Mouse (Mus musculus): ENCODE results near the gene St3gal3. TPM values are rescaled to one million over a fixed set of nuclear protein-coding genes. Genes with fewer than 3 reads are reported as not detected.
A peak's percentile ranks its signal among the peaks of the same experiment; 100 is the strongest.

Gene St3gal3
- polyA plus RNA-seq, 1 experiment from 2014 or later, result 8.5 TPM

DNA sequence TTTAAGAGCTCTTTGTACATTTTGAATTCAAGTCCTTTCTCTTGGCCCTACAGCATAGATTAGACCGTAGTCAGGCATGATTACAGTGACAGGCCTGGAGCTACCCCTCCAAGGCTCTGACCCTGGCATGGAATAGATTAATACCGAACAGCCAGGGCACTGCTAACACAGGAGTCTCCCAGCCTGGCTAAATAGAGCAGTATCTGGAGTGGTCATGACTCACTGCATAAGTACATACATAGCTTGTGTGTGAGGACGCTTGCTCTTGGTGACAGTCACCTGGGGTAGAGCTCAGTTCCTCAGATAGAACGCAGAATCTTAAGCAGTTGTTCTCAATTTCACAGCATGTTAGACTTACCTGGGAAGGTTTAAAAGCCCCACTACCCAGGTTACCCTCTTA, 112.3 kb downstream of the St3gal3 start:
- no peak overlapping the region for H3K27ac ChIP-seq
- WGBS, result 91% methylated on average over 4 of the region's 4 CpGs
- no peak for ATAC-seq (ENCODE audit: low FRiP score)

GRCm38 (mm10) chr4:118019640-118020039, 115.1 kb downstream of the St3gal3 start:
- Histone ChIP-seq H3K9ac (no peak overlapping the region), H3K4me2 (no peak overlapping the region), H3K4me3 (replicated peaks) (no peak overlapping the region), H3K4me1 (peaks cover 32% of the 10 kb centered on the region), H3K27ac (no peak overlapping the region), H3K27me3 (no peaks in the 10 kb centered on the region), H3K9me3 (no peaks in the 10 kb centered on the region), H3K36me3 (replicated peaks) (no peaks in the 10 kb centered on the region)
- no peak for ATAC-seq (ENCODE audit: low FRiP score)
- WGBS, result 73% methylated on average over 8 of the region's 8 CpGs

More for the DNA sequence above, 112.3 kb downstream of the St3gal3 start:
- Histone ChIP-seq H3K27me3 (no peaks in the 10 kb centered on the region), H3K4me1 (peaks cover 11% of the 10 kb centered on the region), H3K4me2 (no peak overlapping the region), H3K9ac (no peak overlapping the region), H3K4me3 (replicated peaks) (no peak overlapping the region), H3K9me3 (no peaks in the 10 kb centered on the region), H3K36me3 (replicated peaks) (no peaks in the 10 kb centered on the region)

- H3K27me3 ChIP-seq, result no peaks in the 10 kb centered on the region
- H3K4me3 ChIP-seq (replicated peaks), result no peak overlapping the region
- no peak overlapping the region for H3K27ac ChIP-seq
- H3K4me1 ChIP-seq, result peaks cover 32% of the 10 kb centered on the region
- no peak for ATAC-seq (ENCODE audit: low FRiP score)
- no peak overlapping the region for H3K4me2 ChIP-seq
- H3K36me3 ChIP-seq (replicated peaks), result no peaks in the 10 kb centered on the region
- WGBS, result 76% methylated on average over 5 of the region's 5 CpGs
- H3K9me3 ChIP-seq, result no peaks in the 10 kb centered on the region
- no peak overlapping the region for H3K9ac ChIP-seq
Measured at GRCm38 (mm10) chr4:118019218-118019617, 115.5 kb downstream of the St3gal3 start.

DNA sequence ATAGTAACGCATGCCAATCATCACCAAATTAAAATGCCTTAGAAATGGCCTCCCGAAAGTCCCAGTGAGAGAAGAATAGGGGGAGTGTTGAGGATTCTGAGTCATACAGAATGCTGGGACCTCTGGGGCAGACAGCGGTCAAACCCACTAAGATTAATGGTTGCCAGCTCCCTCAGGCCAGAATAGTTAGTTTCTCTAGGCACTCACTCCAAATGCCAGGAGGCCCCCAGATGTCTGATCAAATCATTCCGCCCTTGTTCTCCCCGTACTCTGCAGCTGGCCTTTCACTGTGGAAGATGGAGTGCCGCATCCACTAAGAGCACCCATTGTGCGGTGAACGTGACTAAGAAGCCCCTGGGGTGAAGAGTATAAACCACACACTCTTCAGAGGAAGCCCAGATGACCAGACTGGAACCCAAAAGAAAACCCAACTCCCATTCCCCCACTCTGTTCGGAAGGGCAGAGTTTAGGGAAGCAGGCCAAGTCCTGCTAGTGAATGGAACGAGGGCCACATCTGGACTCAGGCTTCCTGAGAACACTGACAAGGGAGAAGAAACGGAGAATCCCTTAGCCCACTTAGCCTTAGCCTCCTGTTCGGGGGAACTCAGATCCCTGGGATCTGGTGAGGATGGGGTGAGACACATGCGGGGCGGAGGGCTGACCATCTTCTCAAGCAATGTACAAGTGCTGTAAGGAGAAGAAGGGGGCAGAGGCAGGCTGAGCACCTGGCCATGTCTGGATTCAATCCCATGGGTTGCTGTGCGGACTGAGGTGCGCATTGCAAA, 117.5 kb downstream of the St3gal3 start:
- H3K9me3 ChIP-seq, result no peaks in the 10 kb centered on the region
- ATAC-seq (ENCODE audit: low FRiP score), result no peak
- 80% methylated on average over 16 of the region's 16 CpGs for WGBS

DNA sequence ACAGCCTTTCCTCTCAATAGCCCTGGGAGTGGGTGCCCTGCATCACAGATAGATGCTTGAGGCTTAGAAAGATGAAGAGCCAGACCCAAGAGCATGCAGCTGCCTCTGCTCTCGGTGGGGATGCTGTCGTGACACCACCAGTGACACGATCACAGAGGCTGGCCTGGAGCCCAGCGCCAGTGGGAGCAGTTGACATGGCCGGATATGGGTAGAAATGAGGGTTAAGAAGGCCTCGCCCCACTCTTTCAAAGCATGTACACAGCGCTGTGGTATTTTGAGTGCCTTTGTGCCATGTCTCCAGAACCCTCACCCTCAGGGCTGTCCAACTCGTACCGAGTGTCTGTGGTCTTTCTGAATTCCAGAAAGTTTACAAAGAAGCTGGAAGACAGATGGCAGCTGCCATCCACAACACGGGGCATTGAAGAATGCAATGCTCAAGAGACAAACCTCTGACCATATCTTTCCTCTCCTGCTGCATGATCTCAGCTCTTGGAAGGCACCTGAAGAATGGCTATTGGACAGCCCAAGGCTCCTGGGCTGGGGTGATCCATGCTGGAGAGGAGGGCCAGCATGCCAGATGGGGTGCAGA, 118.3 kb downstream of the St3gal3 start:
- Histone ChIP-seq H3K4me3 (replicated peaks) (no peak overlapping the region), H3K4me1 (peaks cover 37% of the 10 kb centered on the region), H3K27ac (no peak overlapping the region), H3K9me3 (no peaks in the 10 kb centered on the region), H3K9ac (no peak overlapping the region), H3K36me3 (replicated peaks) (0 out of 2 replicates have a peak, but pooled peaks cover 6% of the 10 kb centered on the region), H3K4me2 (no peak overlapping the region), H3K27me3 (no peaks in the 10 kb centered on the region)
- no peak for ATAC-seq (ENCODE audit: low FRiP score)
- WGBS, result 86% methylated on average over 10 of the region's 10 CpGs

More for the DNA sequence above, 117.5 kb downstream of the St3gal3 start:
- Histone ChIP-seq H3K4me3 (replicated peaks) (no peak overlapping the region), H3K36me3 (replicated peaks) (0 out of 2 replicates have a peak, but pooled peaks cover 6% of the 10 kb centered on the region), H3K27ac (0 out of 2 replicates have a peak overlapping the region, but pooled peaks have one; percentile 8), H3K27me3 (no peaks in the 10 kb centered on the region), H3K4me1 (peaks cover 32% of the 10 kb centered on the region), H3K9ac (no peak overlapping the region), H3K4me2 (no peak overlapping the region)

- H3K9ac ChIP-seq, result no peak overlapping the region
- no peak for ATAC-seq (ENCODE audit: low FRiP score)
Measured at GRCm38 (mm10) chr4:118015636-118016035, 119.1 kb downstream of the St3gal3 start.

GRCm38 (mm10) chr4:118015126-118015525, 119.6 kb downstream of the St3gal3 start:
- no peaks in the 10 kb centered on the region for H3K27me3 ChIP-seq
- H3K27ac ChIP-seq, result no peak overlapping the region
- peaks cover 37% of the 10 kb centered on the region for H3K4me1 ChIP-seq
- no peak overlapping the region for H3K4me3 ChIP-seq (replicated peaks)
- no peak for ATAC-seq (ENCODE audit: low FRiP score)
- no peak overlapping the region for H3K9ac ChIP-seq
- H3K9me3 ChIP-seq, result no peaks in the 10 kb centered on the region
- whole genome bisulfite sequencing, result 94% methylated on average over 11 of the region's 11 CpGs
- H3K4me2 ChIP-seq, result no peak overlapping the region
- H3K36me3 ChIP-seq (replicated peaks), result 0 out of 2 replicates have a peak, but pooled peaks cover 6% of the 10 kb centered on the region

More at GRCm38 (mm10) chr4:118015636-118016035, 119.1 kb downstream of the St3gal3 start:
- Histone ChIP-seq H3K4me1 (peaks cover 37% of the 10 kb centered on the region), H3K27ac (0 out of 2 replicates have a peak overlapping the region, but pooled peaks have one; percentile 21), H3K9me3 (no peaks in the 10 kb centered on the region), H3K36me3 (replicated peaks) (0 out of 2 replicates have a peak, but pooled peaks cover 6% of the 10 kb centered on the region), H3K27me3 (no peaks in the 10 kb centered on the region), H3K4me2 (no peak overlapping the region), H3K4me3 (replicated peaks) (no peak overlapping the region)
- WGBS, result 76% methylated on average over 6 of the region's 6 CpGs

GRCm38 (mm10) chr4:118010661-118011173, 124.0 kb downstream of the St3gal3 start:
- H3K4me1 ChIP-seq, result peaks cover 11% of the 10 kb centered on the region
- no peaks in the 10 kb centered on the region for H3K27me3 ChIP-seq
- no peak overlapping the region for H3K9ac ChIP-seq
- H3K4me2 ChIP-seq, result no peak overlapping the region
- WGBS, result 79% methylated on average over 9 of the region's 9 CpGs
- no peak overlapping the region for H3K27ac ChIP-seq
- no peaks in the 10 kb centered on the region for H3K9me3 ChIP-seq
- ATAC-seq (ENCODE audit: low FRiP score), result no peak
- 0 out of 2 replicates have a peak, but pooled peaks cover 6% of the 10 kb centered on the region for H3K36me3 ChIP-seq (replicated peaks)
- H3K4me3 ChIP-seq (replicated peaks), result no peak overlapping the region

DNA sequence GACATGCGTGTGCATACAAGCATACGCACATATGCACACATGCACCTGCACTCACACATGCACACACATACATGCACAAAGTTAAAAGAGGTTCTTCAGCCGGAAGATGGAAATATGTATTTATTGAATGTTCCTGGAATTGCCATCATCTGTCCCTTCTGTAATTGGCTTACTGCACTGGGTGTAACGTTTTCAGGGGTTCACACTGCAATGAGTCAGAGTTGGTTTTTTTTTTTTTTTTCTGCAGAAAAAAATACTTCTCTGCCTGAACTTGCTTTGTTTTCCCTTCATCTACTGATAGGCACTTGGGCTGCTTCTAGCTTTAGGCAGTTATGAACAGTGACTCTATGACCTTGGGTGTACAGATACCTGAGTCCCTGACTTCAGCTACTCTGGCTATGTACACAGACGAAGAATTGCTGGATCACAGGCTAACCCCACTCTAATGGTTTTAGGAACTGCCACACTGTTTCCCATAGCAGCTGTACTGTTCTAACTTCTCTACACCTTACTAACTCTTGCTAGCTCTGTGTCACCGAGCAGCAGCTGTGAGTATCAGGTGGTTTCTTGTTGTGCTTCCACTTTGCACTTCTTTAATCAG, 126.2 kb downstream of the St3gal3 start:
- no peaks in the 10 kb centered on the region for H3K9me3 ChIP-seq
- no peak for ATAC-seq (ENCODE audit: low FRiP score)
- 0 out of 2 replicates have a peak, but pooled peaks cover 5% of the 10 kb centered on the region for H3K36me3 ChIP-seq (replicated peaks)
- H3K4me1 ChIP-seq, result peaks cover 6% of the 10 kb centered on the region; the same call in 1 of the 2 replicates
- no peak overlapping the region for H3K4me2 ChIP-seq
- no peak overlapping the region for H3K9ac ChIP-seq
- H3K27me3 ChIP-seq, result no peaks in the 10 kb centered on the region
- WGBS, result 81% methylated on average over 6 of the region's 6 CpGs
- no peak overlapping the region for H3K4me3 ChIP-seq (replicated peaks)
- no peak overlapping the region for H3K27ac ChIP-seq

- no peak overlapping the region for H3K9ac ChIP-seq
- WGBS, result 81% methylated on average over 10 of the region's 10 CpGs
- no peak overlapping the region for H3K27ac ChIP-seq
- no peaks in the 10 kb centered on the region for H3K36me3 ChIP-seq (replicated peaks)
- H3K27me3 ChIP-seq, result no peaks in the 10 kb centered on the region
- no peak for ATAC-seq (ENCODE audit: low FRiP score)
- H3K4me1 ChIP-seq, result peaks cover 16% of the 10 kb centered on the region
- H3K4me2 ChIP-seq, result no peak overlapping the region
- H3K9me3 ChIP-seq, result no peaks in the 10 kb centered on the region
- H3K4me3 ChIP-seq (replicated peaks), result no peak overlapping the region
Measured at GRCm38 (mm10) chr4:118001355-118001754, 133.4 kb downstream of the St3gal3 start.

GRCm38 (mm10) chr4:118000605-118001208, 134.0 kb downstream of the St3gal3 start:
- WGBS, result 85% methylated on average over 10 of the region's 10 CpGs
- Histone ChIP-seq H3K4me1 (peaks cover 16% of the 10 kb centered on the region), H3K4me3 (replicated peaks) (no peak overlapping the region), H3K27ac (no peak overlapping the region), H3K27me3 (no peaks in the 10 kb centered on the region), H3K9me3 (no peaks in the 10 kb centered on the region), H3K36me3 (replicated peaks) (no peaks in the 10 kb centered on the region), H3K4me2 (no peak overlapping the region), H3K9ac (no peak overlapping the region)
- ATAC-seq (ENCODE audit: low FRiP score), result no peak

DNA sequence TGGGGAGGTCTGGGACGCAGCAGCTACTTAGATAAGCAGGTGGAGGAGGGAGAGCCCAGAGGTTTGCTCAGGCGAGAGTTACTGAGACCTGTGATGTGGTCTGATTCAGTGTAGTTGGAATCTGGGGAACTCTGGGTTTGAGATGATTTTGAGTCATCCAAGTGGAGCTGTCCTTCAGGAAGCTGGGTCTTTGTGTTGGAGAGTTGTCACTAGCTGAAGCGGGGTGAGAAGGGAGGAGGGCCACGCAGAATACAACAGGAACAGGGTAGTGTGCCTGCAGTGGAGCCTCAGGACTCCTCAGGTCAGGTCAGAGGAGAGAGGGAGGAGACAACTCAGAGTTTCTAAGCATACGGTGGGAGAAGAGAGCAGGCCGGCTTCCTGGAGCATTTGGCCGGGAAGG, 134.8 kb downstream of the St3gal3 start:
- H3K9me3 ChIP-seq, result no peaks in the 10 kb centered on the region
- H3K4me1 ChIP-seq, result peaks cover 16% of the 10 kb centered on the region
- no peak overlapping the region for H3K4me2 ChIP-seq
- ATAC-seq (ENCODE audit: low FRiP score), result no peak
- no peaks in the 10 kb centered on the region for H3K27me3 ChIP-seq
- no peak overlapping the region for H3K27ac ChIP-seq
- no peak overlapping the region for H3K9ac ChIP-seq
- no peaks in the 10 kb centered on the region for H3K36me3 ChIP-seq (replicated peaks)
- WGBS, result 81% methylated on average over 7 of the region's 7 CpGs
- H3K4me3 ChIP-seq (replicated peaks), result no peak overlapping the region
